17 mouse cellular contexts compared by ENCODE assay signal in the genomic region with DNA sequence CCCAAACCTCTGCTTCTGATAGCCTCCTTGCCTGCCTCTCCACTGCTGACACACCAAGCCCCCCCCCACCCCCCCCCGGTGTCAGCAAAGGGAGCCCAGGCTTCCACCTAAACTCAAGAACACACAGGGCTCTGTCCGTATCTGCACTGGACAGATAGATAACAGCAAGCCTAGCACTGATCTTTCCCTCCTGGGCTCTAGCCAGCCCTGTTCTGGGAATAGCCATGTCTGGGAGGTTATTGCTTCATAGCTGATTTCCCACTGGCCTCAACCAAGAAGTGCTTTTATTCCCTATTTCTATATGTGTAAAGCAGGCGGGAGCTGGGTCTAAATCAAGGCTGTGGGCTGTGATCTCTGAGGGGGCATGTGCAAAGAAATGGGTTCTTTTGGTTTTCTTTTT.
DNase-seq lines count a peak whose midpoint lies in the region; ATAC-seq and TF ChIP-seq lines count a peak whose summit lies in the region.
"Had no signal": no experiment of that assay in that cellular context is flagged by ENCODE, and none has a peak within 500 bp of the region (broad histone marks: within the 10 kb centered on the region; RNA-seq: fewer than 3 reads in every experiment).

No protein-coding gene starts in this region.

- no peak overlapping the region for H3K4me3 ChIP-seq in gastrocnemius, adult 2 months
- no peak overlapping the region for H3K4me3 ChIP-seq in heart, postnatal 0 days (ENCODE audit: low read depth, low read length)
- H3K4me3 ChIP-seq in intestine, embryonic 16.5 days (ENCODE audit: low read length), result no peak overlapping the region
- H3K4me3 ChIP-seq: embryonic facial prominence, embryonic 13.5 days; limb, embryonic 13.5 days had no signal

- H3K27ac ChIP-seq in gastrocnemius, adult 2 months, result peak overlapping the region; percentile 80; the same call in 1 of the 2 replicates
- peak overlapping the region; percentile 50; the same call in 1 of the 2 replicates for H3K27ac ChIP-seq in heart, postnatal 0 days (ENCODE audit: low read depth)
- H3K27ac ChIP-seq in intestine, embryonic 16.5 days (ENCODE audit: low read length), result no peak overlapping the region
- H3K27ac ChIP-seq: embryonic facial prominence, embryonic 13.5 days; hindbrain, postnatal 0 days; limb, embryonic 13.5 days; liver, embryonic 14.5 days had no signal

- peaks cover 72% of the 10 kb centered on the region for H3K4me1 ChIP-seq in heart, postnatal 0 days (ENCODE audit: control insufficient read depth, insufficient read depth)
- H3K4me1 ChIP-seq in intestine, embryonic 16.5 days (ENCODE audit: control insufficient read depth, insufficient read depth, low read length), result peaks cover 24% of the 10 kb centered on the region

- no peak for TF ChIP-seq CTCF in gastrocnemius, adult 2 months (IDR thresholded peaks at IDR 0.05)
- no peak for TF ChIP-seq CTCF in heart, postnatal 0 days (IDR thresholded peaks at IDR 0.05; ENCODE audit: low read depth)

- DNase-seq in gastrocnemius, adult 2 months, result peak; percentile 76
- DNase-seq in gastrocnemius, postnatal 10 days, result no peak
- peak; percentile 74 for DNase-seq in NIH3T3 (ENCODE audit: low read depth)
- peak; percentile 40 for DNase-seq in gastrocnemius, postnatal 25 days
- no peak for DNase-seq in heart, postnatal 0 days (ENCODE audit: low spot score)
- DNase-seq in right cerebral cortex, adult 2 months (ENCODE audit: low spot score in 2 of 2), result no peak
- DNase-seq in urinary bladder, postnatal 25 days (ENCODE audit: low spot score), result no peak
- DNase-seq: cerebellum, adult 18-20 months; kidney, adult 18-20 months; kidney, postnatal 25 days; right cerebral cortex, adult 18-20 months had no signal

- intact Hi-C loops in gastrocnemius, adult 2 months (cut with DNase I), result no loop called here

- no peak for TF ChIP-seq EP300 in heart, postnatal 0 days (IDR thresholded peaks at IDR 0.05; ENCODE audit: low read depth)

- no peak overlapping the region for H3K9ac ChIP-seq in heart, postnatal 0 days (replicated peaks; ENCODE audit: low read depth, low read length)
- no peak overlapping the region for H3K9ac ChIP-seq in intestine, embryonic 16.5 days (ENCODE audit: low read depth, low read length)
- H3K9ac ChIP-seq: limb, embryonic 13.5 days; liver, embryonic 14.5 days had no signal

- no peaks in the 10 kb centered on the region for H3K36me3 ChIP-seq in heart, postnatal 0 days (replicated peaks; ENCODE audit: control insufficient read depth, insufficient read depth, low read length)
- no peaks in the 10 kb centered on the region for H3K36me3 ChIP-seq in intestine, embryonic 16.5 days (ENCODE audit: control insufficient read depth, insufficient read depth, low read length)
- H3K36me3 ChIP-seq: embryonic facial prominence, embryonic 13.5 days; limb, embryonic 13.5 days had no signal

- 29% methylated on average over 3 of the region's 3 CpGs for WGBS in heart, postnatal 0 days
- 86% methylated on average over 3 of the region's 3 CpGs for WGBS in intestine, embryonic 16.5 days

- no peak overlapping the region for H3K4me2 ChIP-seq in heart, postnatal 0 days (ENCODE audit: low read depth, low read length)
- no peak overlapping the region for H3K4me2 ChIP-seq in intestine, embryonic 16.5 days (ENCODE audit: low read depth, low read length)
- H3K4me2 ChIP-seq: embryonic facial prominence, embryonic 13.5 days; limb, embryonic 13.5 days had no signal

- ATAC-seq in heart, postnatal 0 days (ENCODE audit: insufficient read depth, low read depth), result no peak
- no peak for ATAC-seq in intestine, embryonic 16.5 days
- ATAC-seq: hindbrain, postnatal 0 days; midbrain, embryonic 16.5 days had no signal

- no peaks in the 10 kb centered on the region for H3K9me3 ChIP-seq in heart, postnatal 0 days (replicated peaks; ENCODE audit: control insufficient read depth, low read length)
- no peaks in the 10 kb centered on the region for H3K9me3 ChIP-seq in intestine, embryonic 16.5 days (ENCODE audit: control insufficient read depth, low read length)
- H3K9me3 ChIP-seq: embryonic facial prominence, embryonic 13.5 days; limb, embryonic 13.5 days had no signal

- H3K27me3 ChIP-seq in heart, postnatal 0 days (ENCODE audit: control insufficient read depth, insufficient read depth, low read length), result no peaks in the 10 kb centered on the region
- no peaks in the 10 kb centered on the region for H3K27me3 ChIP-seq in intestine, embryonic 16.5 days (replicated peaks; ENCODE audit: control insufficient read depth, insufficient read depth, low read length)
- H3K27me3 ChIP-seq: embryonic facial prominence, embryonic 13.5 days; limb, embryonic 13.5 days had no signal

Comparison
In these comparisons a context has a peak if more than half of its experiments do, and no peak if none do; other contexts are left out.
1. DNase-seq: peak in gastrocnemius, adult 2 months (single experiment), NIH3T3 (single experiment) and gastrocnemius, postnatal 25 days (single experiment); none in gastrocnemius, postnatal 10 days (single experiment), heart, postnatal 0 days (single experiment), right cerebral cortex, adult 2 months (0 of 2) and urinary bladder, postnatal 25 days (single experiment).